Mouse (Mus musculus): ENCODE results near the gene Gpr25. TPM values are rescaled to one million over a fixed set of nuclear protein-coding genes. Genes with fewer than 3 reads are reported as not detected.

Gpr25 gene
- polyA plus RNA-seq, 1 experiment from 2014 or later: not detected

DNA sequence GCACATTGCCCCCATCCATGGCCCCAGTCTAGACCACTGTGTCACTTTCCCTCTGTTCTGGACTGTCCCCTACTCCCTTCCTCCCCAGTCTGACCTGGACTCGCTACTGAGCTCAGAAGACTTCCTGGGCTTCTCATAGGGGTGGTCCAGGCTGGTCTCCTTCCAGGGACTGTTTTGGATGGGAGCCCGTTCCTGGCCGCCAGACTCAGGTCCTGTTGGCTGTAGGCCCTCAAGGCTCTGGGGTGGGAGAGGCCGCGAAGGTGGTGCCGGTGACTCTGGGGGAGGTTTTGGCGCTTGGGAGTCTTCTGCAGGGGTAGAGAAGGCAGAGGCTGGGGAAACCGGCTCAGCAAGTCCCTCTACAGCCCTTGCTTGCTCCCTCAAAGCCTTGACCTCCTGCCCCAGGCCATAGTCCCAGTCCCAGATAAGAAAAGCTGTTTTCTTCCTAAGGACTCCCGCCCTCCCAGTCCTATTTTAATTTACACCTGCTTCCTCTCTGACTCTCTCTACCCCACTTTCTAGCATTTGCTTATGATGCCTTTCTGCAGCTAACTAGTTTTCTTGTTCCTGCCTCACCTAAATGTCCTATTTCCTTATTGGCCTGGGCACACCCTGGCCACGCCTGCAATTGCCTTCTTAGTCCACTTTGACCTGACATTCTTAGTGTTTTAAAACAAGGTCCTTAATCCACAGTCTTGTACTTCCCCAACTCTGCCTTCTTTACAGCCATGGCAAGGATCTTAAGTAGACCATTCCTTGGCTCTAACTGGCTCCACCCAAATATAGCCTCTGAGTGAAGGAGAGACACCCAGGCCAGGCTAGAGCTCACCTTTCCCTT is 40.4 kb downstream of the Gpr25 start:
- no peak for ATAC-seq (ENCODE audit: low FRiP score)
- peaks cover 19% of the 10 kb centered on the region for H3K36me3 ChIP-seq (ENCODE audit: control insufficient read depth, insufficient read depth, low read length)

GRCm38 (mm10) chr1:136214304-136214703 is 46.4 kb downstream of the Gpr25 start:
- H3K4me1 ChIP-seq (ENCODE audit: control insufficient read depth, insufficient read depth, low read length): no peaks in the 10 kb centered on the region
- peaks cover 19% of the 10 kb centered on the region for H3K36me3 ChIP-seq (ENCODE audit: control insufficient read depth, insufficient read depth, low read length)
- DNase-seq (ENCODE audit: low spot score, missing footprints): peak; percentile 60
- H3K27ac ChIP-seq (ENCODE audit: low read depth, low read length): no peak overlapping the region
- H3K4me3 ChIP-seq (ENCODE audit: low read depth, low read length): no peak overlapping the region
- H3K9me3 ChIP-seq (ENCODE audit: control insufficient read depth, low read length): no peaks in the 10 kb centered on the region
- H3K9ac ChIP-seq (ENCODE audit: low read length): no peak overlapping the region
- no peaks in the 10 kb centered on the region for H3K27me3 ChIP-seq (ENCODE audit: control insufficient read depth, insufficient read depth, low read length)
- WGBS: 68% methylated on average over 15 of the region's 15 CpGs
- no peak overlapping the region for H3K4me2 ChIP-seq
- no peak for ATAC-seq (ENCODE audit: low FRiP score)

More for the DNA sequence above, 40.4 kb downstream of the Gpr25 start:
- Histone ChIP-seq H3K9me3 (ENCODE audit: control insufficient read depth, low read length) (no peaks in the 10 kb centered on the region), H3K27me3 (ENCODE audit: control insufficient read depth, insufficient read depth, low read length) (no peaks in the 10 kb centered on the region), H3K9ac (ENCODE audit: low read length) (no peak overlapping the region), H3K4me1 (ENCODE audit: control insufficient read depth, insufficient read depth, low read length) (peaks cover under 1% of the 10 kb centered on the region; the same call in 1 of the 2 replicates), H3K27ac (ENCODE audit: low read depth, low read length) (no peak overlapping the region), H3K4me2 (no peak overlapping the region), H3K4me3 (ENCODE audit: low read depth, low read length) (no peak overlapping the region)
- 92% methylated on average over 10 of the region's 10 CpGs for WGBS
- no peak for DNase-seq (ENCODE audit: low spot score, missing footprints)

DNA sequence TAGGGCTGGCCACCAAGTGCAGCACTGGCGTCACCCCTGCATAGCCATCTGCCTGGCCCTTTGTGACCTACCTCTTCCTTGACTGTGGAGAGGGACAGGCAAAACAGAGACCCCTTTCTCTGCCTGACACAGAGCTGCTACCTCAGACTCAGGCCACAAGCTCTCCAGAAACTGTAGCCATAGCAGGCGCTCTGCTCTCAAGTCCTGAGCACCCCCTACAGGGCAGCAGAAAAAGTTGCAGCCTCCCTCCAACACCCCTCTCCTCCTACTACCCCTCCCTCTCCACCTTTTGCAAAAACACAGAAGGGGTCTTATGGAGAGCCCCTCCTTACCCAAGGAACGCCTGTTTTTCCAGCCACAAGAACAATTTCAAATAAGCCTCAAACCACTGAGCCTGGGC is 47.9 kb downstream of the Gpr25 start, which contains the start of gene Mroh3:
Mroh3 (minus strand) TSS at position 26 of the 400 bp plus-strand sequence.
- ATAC-seq (ENCODE audit: low FRiP score): peak; percentile 70; the same call in 1 of the 2 replicates
- DNase-seq (ENCODE audit: low spot score, missing footprints): peak; percentile 86
- peaks cover 15% of the 10 kb centered on the region for H3K36me3 ChIP-seq (ENCODE audit: control insufficient read depth, insufficient read depth, low read length)
- no peaks in the 10 kb centered on the region for H3K9me3 ChIP-seq (ENCODE audit: control insufficient read depth, low read length)
- H3K4me2 ChIP-seq: no peak within 1 kb of the TSS
- H3K9ac ChIP-seq (ENCODE audit: low read length): no peak within 1 kb of the TSS
- H3K27ac ChIP-seq (ENCODE audit: low read depth, low read length): no peak within 1 kb of the TSS
- H3K27me3 ChIP-seq (ENCODE audit: control insufficient read depth, insufficient read depth, low read length): no peaks in the 10 kb centered on the region
- no peaks in the 10 kb centered on the region for H3K4me1 ChIP-seq (ENCODE audit: control insufficient read depth, insufficient read depth, low read length)
- H3K4me3 ChIP-seq (ENCODE audit: low read depth, low read length): no peak within 1 kb of the TSS
- WGBS: 40% methylated on average over 3 of the region's 3 CpGs

Other genes starting within 250 kb of the Gpr25 start
- gene Ascl5, start 210.1 kb downstream of the Gpr25 start, polyA plus RNA-seq (2014; fragmentation: Nextera tagmentation; extraction: Ambion mirVana): not detected in 2 replicates
- gene Cacna1s, start 208.1 kb downstream of the Gpr25 start, polyA plus RNA-seq (2014; fragmentation: Nextera tagmentation; extraction: Ambion mirVana): 0.06 and 0.23 TPM in 2 replicates
- 11.9 and 12.9 TPM in 2 replicates for gene Kif21b, start 129.5 kb downstream of the Gpr25 start, polyA plus RNA-seq (2014; fragmentation: Nextera tagmentation; extraction: Ambion mirVana)
- gene Mroh3, start 48.0 kb downstream of the Gpr25 start, polyA plus RNA-seq (2014; fragmentation: Nextera tagmentation; extraction: Ambion mirVana): 0.73 and 0.75 TPM in 2 replicates
- 10.8 and 12.7 TPM in 2 replicates for gene Inava, start 26.6 kb downstream of the Gpr25 start, polyA plus RNA-seq (2014; fragmentation: Nextera tagmentation; extraction: Ambion mirVana)
- gene Camsap2, start 85.2 kb upstream of the Gpr25 start, polyA plus RNA-seq (2014; fragmentation: Nextera tagmentation; extraction: Ambion mirVana): 32.7 and 35.3 TPM in 2 replicates
- 20.3 and 20.5 TPM in 2 replicates for gene Ddx59, start 154.4 kb upstream of the Gpr25 start, polyA plus RNA-seq (2014; fragmentation: Nextera tagmentation; extraction: Ambion mirVana)
- 7.4 and 8.0 TPM in 2 replicates for gene Kif14, start 205.5 kb upstream of the Gpr25 start, polyA plus RNA-seq (2014; fragmentation: Nextera tagmentation; extraction: Ambion mirVana)